Mouse (Mus musculus) left cerebral cortex, adult 8-10 months (tissue): Measurements from ENCODE around the gene Gm37240. TPM values are rescaled to one million over a fixed set of nuclear protein-coding genes. Genes with fewer than 3 reads are reported as not detected.
A peak's percentile ranks its signal among the peaks of the same experiment; 100 is the strongest.

Experiments used
- DNase-seq, 2 experiments: peaks; one replicate each; pipeline ENCODE4 v3.0.0; 2022; ENCODE audit warnings: low spot score in 2 of 2
- total RNA-seq, 4 experiments: library from RNA; stranded (reverse); gene quantifications; 2 replicates each; pipeline ENCODE4 v1.2.4; 2022

Gene Gm37240
- total RNA-seq, 4 experiments from 2014 or later, result 0.50 to 4.0 (median 1.1) TPM; not detected in 1

GRCm38 (mm10) chr3:85299649-85300550, 587.4 kb downstream of the Gm37240 start:
- no peak for DNase-seq

- peak in 1 of 2 experiments; percentile 79 for DNase-seq
Measured at GRCm38 (mm10) chr3:85295229-85295628, 592.1 kb downstream of the Gm37240 start.

- DNase-seq, result peak in 1 of 2 experiments; percentile 55
Measured at GRCm38 (mm10) chr3:85287627-85288026, 599.7 kb downstream of the Gm37240 start.

GRCm38 (mm10) chr3:85284483-85284882, 602.8 kb downstream of the Gm37240 start:
- DNase-seq, result no peak

- DNase-seq, result no peak
Measured at GRCm38 (mm10) chr3:85282816-85283215, 604.5 kb downstream of the Gm37240 start.

- no peak for DNase-seq
Measured at GRCm38 (mm10) chr3:85275075-85275474, 612.2 kb downstream of the Gm37240 start.

DNA sequence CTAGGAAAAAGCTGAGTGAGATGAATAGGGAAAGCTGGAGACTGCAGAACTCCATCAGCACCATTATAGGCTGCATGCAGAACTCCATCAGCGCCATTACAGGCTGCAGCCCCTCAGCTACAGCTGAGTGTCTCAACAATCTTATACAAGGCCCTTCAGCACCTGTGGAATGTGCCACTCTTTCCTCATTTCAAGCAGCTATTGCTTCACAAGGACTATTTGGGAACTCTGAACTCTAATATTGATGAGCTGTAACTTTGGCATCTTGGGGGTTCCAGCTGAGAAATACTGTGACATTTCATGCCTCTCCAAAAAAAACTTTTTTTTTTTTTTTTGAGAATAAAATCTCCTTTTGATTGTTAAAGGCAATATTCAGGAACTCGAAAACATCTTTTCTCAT, 615.8 kb downstream of the Gm37240 start:
- DNase-seq, result no peak

DNA sequence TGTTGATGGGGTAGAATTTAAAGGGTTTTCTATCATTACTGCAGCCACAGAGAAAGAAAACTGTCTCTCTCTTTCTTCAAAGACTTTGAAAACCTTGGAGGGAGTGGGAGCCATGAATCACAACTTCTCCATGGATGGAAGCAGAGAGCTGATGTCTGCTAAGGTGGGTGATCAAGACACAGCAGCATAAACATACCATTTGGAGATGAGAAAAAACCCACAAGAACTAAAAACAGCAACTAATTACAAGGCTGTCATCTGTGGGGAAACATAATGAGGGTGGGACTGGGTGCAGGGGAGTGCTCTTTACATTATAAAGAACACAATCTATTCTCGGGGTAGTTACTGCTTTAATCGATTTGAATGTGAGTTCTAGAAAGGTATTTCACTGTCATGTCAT, 622.4 kb downstream of the Gm37240 start:
- DNase-seq, result peak in 1 of 2 experiments; percentile 61

GRCm38 (mm10) chr3:85264546-85264945, 622.8 kb downstream of the Gm37240 start:
- no peak for DNase-seq

DNA sequence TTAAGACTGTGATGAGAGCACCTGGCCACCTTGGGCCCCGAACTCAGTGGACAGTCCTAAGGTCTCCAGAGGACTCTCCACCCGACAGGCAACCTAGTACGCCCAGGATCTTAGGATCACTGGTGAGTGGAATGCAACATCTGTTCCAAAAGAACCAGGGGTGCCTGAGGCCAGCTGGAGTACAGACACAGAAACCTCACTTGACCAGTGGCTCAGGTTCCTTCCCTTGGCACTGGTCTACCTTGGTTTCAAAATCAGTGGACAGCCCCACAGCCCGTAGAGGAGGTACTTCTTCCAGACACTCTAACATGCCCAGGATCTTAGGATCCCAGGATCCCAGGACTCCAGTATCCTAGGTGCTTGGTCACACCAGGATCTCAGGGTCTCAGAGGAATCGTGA, 632.8 kb downstream of the Gm37240 start:
- DNase-seq, result no peak

DNA sequence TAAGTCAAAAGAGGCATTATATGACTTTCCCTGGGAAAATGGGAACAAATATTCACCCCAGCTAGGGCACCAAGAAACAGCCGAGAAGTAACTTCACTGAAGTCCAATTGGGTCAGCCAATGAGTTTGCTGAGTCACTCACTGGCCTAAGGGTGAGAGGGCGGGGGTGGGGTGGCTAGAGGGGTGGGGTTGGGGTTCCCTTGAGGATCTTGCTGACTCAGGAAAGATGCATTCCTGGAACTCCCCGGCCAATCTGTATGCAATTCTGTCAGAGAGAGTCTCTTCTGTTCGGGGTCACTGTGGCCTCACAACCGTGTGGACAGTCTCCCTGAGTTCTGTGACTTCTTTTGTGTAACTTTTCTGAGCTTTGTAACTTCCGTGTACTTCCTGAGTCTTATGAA, 635.7 kb downstream of the Gm37240 start:
- no peak for DNase-seq

GRCm38 (mm10) chr3:85246131-85246530, 641.2 kb downstream of the Gm37240 start:
- no peak for DNase-seq

DNA sequence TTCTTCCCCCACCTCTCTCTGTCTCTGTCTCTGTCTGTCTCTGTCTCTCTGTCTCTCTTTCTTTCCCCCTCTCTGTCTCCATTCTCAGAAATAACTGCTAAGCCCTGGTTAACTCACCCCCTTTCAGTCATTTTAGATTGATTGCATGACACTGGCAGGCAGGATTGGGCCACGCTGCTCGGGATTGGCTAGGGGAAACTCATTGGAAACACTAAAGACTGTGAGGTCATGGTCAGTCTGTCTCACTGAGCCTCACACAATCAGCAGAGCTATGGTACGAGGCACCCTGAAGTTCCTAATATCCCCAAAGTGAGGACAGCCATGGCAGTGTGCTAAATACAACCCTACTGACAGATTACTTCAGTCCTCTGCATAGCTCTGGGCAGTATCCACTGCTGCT, 650.8 kb downstream of the Gm37240 start:
- DNase-seq, result no peak

DNA sequence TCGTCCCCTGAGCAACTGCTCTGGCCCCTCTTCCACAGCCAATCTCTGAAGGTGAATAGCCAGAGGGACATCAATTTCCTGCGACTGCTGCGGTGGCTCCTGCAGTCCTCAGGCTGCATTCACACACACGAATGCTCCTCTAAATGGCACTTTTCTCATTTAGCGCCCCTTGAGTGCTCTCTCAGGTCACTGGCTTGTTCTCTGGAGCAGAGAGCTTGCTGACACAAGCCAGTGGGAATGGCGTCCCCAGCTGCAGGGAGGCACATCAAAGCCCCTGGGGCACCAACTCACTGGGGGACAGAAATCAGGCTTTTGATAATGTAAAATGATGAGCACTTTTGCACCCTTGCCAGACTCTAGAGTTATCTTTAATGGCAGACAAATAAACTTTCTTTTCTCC, 654.5 kb downstream of the Gm37240 start:
- DNase-seq, result no peak

GRCm38 (mm10) chr3:85222046-85222445, 665.3 kb downstream of the Gm37240 start:
- DNase-seq, result no peak

DNA sequence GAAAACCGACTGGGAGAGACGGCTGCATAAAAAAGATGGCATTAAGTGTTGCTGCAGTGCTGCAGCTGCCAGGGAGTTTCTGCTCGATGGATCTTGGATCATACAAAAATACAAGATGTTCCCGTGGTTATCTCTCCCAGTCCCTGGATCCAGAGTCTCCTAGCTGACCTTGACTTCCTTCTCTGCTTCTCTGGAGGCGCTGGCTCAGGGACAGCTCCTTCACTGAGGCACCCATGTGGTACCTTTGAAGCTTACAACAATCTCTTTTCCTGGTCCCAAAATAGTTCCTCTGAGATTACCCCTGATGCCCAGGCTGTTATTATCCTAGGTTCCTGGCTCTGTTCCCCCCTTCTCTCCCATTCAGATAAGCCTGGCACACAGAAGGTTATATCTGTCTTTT, 672.4 kb downstream of the Gm37240 start:
- no peak for DNase-seq

DNA sequence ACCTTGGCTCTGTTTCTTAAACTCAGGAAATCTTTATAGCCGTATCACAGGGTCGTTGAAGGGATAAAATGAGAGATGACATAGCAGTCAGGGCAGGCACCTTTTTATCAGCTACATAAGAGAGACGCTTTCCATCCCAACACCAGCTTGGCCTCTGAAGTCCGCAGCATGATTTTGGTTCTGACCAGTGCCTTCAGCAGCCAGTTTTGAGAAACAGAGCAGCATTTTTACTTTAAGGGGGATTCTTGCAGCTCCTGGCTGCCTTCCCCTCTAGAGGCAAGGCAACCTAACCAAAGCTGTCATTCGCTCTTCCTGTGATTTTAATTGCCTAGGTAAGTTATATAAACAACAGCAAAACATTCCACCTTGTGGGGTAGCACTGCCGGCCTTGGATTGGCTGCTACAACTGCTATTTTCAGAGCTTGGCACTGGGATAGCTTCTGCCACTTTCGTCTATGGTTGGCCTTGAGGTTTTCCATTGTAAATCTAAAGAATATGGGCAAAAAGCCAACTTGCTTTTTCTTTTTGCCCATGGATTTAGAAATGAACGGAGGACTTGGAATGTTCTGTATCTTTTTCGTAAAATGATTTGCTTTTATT, 674.5 kb downstream of the Gm37240 start:
- no peak for DNase-seq

GRCm38 (mm10) chr3:85209887-85210844, 677.2 kb downstream of the Gm37240 start:
- no peak for DNase-seq

- DNase-seq, result peak in 1 of 2 experiments; percentile 46
Measured at GRCm38 (mm10) chr3:85206475-85206874, 680.8 kb downstream of the Gm37240 start.

DNA sequence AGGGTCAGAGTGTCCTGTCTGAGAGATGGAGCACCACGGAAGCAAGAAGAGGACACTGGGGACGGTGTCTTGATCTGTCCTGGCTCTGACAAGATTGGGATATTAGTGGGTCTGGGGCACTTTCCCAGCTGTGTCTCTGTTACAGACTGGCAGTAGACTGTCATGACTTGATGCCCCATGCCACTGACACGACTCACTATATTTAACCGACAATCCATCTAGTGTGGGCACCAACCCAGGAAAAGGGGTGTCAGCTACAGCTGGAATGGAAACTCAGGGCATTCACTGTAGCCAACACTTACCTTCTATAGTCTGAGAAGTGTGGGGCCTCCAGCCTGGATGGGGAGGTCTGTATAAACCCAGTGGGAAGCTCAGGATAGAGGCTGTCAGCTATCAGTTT, 681.4 kb downstream of the Gm37240 start:
- no peak for DNase-seq

DNA sequence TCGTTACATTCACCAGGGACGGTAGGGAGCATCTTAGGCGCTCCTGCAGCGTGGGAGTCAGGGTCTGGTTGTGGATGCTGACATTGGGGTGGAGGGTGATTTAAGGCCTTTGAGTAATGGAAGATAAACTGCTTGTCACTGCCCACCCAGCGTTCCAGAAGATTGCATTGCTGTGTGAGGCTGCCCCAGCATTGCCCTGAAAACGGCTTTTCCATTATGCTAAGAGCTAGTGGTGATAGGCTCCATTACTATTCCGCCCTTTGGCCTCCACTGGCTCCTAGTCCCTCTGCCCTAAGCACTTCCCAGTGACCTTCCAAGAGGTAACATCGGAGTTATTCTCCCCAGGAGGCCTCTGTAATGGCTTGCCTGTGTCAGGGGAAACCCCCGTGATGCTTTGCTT, 683.7 kb downstream of the Gm37240 start:
- DNase-seq, result no peak

DNA sequence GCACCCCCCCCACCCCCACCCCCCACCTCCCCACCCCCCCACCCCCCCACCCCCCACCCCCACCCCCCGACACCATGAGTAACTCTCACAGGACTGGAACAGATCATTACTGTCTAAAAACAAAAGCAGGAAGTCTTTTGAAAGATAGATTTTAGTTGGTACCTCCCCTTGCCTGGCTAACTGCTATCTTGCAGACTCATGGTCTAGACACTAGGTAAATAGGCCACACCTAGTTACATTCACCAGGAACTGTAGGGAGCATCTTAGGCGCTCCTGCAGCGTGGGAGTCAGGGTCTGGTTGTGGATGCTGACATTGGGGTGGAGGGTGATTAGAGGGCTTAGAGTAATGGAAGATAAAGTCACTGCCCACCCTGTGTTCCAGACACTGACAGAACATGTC, 684.6 kb downstream of the Gm37240 start:
- no peak for DNase-seq
